Mouse (Mus musculus) urinary bladder, postnatal 14 days (tissue): ENCODE data around the gene Tvp23b.
A peak's percentile ranks its signal among the peaks of the same experiment; 100 is the strongest.

Experiments
- DNase-seq: peaks from one replicate; pipeline ENCODE4 v3.0.0; 2021; ENCODE audit warnings: low spot score

Gene Tvp23b

DNA sequence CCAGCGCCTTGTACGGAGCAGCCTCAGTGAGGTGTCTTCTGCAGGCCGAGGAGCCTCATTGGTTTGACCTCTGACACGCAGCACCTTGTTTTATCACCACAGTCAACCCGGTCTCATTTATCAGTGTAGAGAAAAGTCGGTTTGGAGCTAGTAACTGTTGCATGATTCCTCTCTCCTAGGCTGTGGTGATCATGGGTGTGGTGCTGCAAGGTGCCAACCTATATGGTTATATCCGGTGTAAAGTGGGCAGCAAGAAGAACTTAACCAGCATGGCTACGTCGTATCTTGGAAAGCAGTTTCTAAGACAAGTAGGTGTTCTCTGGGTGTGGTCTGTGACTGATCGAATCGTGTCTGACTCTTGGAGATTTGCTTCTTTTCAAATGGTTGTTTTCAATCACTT is 12.5 kb downstream of the Tvp23b start:
- no peak for DNase-seq

DNA sequence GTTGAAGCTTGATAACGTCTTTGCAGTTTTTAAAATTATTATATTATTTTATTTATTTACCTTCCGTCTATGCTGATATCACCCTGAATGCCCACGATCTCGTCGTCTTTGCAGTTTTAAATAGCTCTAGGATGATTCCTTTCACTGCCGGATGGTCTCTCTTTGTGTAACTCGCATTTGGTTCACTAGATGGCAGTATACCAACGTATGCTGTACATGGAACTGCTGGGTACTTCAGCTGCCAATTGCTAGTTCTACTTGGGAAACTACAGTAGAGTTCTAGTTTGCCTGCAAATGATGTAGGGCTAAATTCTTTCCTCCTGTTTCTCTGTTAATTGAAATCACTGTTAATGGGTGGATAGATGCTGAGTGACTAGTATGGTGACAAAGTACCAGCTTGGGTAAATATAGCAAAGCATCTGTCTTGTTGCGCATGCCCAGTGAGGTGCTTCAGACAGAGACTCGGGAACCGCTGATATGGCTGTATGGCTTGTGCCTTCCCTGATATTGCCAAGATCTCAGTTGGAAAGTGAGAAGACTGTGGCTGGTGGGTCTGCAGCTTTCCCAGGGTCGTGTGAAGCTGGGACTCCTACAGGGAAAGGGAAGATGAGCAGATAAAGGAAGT is 22.6 kb downstream of the Tvp23b start:
- DNase-seq = peak; percentile 62

DNA sequence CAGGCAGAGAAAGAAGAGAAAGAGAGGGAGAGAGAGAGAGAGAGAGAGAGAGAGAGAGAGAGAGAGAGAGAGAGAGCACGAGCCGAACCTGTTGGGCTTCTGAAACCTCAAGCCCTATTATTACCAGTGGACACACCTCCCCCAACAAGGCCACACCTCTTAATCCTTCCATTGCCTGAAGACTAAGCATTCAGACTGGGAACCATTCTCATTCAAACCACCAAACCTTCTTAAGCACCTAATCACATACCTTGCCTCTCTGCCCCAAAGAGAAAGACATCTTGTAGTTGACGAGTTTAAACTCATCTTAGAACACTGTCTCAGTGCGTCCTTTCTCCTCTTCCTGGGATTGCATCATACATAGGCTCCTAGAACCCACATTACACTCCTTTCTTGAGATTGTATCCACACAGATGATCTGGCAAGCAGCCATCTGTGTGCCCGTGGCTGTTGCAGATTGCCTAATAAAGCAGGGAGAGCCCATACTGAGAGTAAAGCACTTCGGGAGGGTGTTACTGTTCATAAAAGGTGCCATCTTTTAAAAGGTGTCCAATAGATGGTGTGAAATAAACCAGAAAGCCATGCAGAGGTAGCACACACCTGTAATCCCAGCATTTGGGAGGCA is 24.7 kb downstream of the Tvp23b start:
- no peak for DNase-seq

DNA sequence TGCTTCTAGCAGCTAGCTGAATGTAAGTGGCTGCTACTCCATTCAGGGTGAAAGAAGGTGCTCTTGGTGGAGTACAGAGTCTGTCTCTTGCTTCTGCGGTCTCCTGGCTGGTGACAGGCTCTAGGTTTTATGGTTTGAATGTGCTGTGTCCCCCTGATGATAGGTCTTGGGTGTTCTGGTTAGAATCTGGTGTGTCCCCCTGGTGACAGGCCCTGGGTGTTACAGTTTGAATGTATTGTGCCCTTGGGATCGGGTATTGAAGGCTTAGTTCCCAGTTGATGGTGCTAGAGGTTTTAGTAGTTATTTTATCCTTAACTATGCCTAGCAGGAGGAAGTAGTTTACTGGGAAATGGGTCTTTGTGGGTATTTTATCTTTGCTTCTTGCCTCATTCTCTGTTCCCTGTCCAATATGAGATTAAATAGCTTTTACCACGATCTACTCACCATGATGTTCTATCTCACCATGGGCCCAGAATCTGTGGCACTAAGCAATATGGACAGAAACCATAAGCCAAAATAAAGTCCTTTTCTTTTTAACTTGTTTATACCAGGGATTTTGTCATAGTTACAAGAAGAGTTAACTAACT is 30.6 kb downstream of the Tvp23b start:
- DNase-seq = no peak

DNA sequence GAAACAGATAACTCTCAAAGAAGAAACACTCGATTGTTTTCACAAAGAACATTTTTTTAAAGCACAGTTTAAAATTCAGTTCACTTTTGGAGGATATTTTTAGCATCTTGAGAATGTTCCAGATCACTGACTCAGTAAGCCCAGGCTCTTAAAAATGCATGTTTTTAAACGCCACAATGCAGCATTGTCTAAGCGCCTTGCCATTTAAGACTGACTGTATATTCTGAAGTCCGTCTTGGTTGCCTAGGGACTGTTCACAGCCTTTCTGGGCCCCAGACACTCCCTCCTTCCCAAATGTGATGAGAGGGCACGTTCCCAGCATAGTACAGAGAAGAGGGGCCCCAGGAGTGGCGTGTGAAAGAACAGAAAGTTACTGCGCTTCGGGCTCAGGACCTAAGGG is 32.1 kb downstream of the Tvp23b start:
- no peak for DNase-seq

DNA sequence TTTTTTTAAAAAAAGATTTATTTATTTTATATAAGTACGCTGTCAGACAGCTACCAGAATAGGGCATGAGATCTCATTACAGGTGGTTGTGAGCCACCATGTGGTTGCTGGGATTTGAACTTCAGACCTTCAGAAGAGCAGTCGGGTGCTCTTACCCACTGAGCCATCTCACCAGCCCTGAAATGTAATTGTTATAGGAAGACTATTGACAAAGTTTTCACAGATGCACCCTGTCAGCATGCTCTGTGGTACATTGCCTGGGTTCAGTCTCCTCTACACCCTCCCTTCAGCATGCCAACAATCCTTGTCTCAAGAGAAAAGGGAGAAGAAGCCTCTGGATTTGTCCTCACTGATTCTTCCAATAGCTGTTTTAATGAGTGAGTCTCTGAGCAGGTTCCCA is 33.9 kb downstream of the Tvp23b start:
- DNase-seq = no peak

DNA sequence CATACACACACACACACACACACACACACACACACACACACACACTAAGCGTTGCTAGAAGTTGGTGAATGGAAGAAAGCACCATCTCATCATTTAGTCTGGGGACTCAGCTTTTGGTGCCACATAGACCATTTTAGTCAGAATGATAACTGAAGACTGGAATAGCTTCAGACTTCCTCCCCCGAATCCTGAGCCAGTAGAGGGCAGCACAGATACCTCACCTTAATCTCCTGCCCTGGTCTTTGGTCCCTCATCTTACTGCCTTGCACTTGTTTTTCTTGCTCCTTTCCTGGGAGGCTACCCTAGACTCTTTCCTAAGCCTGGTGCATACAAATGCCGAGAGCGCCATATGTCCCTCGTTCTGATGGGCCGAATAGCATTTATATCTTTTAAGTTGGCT is 35.3 kb downstream of the Tvp23b start:
- DNase-seq = peak; percentile 16

DNA sequence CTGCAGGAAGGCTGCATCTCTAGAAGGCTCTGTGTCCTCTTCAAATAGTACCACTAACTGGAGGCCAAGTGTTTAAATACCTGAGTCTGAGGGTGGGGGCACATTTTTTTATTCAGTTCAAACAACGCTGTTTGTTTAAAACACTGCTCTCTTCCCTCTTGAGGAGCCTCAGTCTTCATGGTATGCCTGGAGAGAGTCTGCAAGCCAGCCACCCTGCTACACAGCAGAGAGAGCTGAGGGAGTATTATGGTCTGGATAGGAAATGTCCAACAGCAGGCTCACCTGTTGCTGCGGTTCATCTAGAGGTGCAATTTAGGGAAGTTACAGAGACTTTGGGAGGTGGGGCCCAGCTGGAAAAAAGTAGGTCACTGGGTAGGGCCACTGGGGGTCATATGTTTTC is 36.2 kb downstream of the Tvp23b start:
- no peak for DNase-seq

DNA sequence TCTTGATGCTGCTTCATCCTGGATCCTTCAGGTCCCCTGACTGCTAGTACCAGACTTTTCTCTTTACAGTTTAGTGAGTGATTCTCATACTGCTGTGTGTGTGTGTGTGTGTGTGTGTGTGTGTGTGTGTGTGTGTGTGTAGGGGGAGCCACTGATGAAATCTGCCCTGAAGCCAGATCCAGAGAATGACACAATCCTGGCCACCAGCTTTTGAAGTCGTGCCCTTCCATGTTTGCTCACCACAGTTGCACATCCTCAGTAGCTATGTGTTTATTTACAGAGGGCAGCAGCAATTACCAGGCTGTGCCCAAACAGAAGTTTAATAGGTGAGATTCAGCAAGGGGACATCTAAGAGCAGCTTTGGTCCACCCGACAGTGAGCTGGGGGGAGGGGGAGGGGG is 37.5 kb downstream of the Tvp23b start:
- no peak for DNase-seq

DNA sequence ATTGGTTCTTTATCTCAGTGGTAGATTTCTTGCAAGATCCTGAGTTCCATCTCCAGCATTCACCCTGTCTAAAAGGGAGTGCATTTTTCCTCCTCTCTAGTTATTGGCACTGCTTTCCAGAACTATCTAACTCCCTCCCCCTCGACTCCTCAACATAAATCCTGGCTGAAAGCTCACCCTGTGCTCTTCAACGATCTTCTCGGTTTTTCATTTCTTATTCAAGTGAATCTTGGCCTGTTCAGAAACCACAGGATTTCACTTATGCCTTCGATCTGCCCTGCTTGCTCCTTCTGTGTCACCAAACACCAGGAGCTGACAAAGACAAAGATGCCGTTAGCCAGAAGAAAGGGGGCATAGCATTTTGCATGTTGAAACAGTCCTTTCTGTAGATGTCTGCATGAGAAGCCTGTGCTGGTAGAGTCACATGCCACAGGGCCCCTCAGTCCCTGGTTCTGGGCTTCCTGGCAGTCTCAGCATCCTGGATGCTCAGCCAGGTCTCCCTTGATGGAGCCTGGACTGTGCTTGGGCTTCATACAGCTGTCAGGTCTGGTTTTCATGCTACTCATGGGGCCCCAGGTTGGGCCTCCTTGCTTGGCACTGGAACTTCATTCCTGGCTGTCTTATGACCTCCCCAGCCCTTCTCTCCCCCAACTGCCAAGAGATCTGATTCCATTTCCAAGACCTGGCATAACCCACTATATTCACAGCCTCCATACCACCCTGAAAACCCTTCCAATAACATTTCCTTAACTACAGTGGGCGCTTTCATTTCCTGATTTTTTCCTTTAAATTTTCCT is 40.9 kb downstream of the Tvp23b start:
- DNase-seq = peak; percentile 11

DNA sequence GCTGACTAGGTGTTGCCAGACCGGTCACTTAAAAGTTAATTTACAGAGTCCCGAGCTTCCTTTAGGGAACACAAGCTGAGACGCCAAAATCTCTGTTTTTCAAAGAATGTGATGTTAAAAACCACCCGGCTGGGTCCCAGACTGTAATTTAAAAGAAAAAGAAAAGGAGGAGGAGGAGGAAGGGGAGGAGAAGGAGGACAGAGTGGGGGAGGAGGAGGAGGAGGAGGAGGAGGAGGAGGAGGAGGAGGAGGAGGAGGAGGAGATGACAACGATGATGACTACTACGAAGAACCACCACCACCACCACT is 41.4 kb downstream of the Tvp23b start:
- DNase-seq = no peak

DNA sequence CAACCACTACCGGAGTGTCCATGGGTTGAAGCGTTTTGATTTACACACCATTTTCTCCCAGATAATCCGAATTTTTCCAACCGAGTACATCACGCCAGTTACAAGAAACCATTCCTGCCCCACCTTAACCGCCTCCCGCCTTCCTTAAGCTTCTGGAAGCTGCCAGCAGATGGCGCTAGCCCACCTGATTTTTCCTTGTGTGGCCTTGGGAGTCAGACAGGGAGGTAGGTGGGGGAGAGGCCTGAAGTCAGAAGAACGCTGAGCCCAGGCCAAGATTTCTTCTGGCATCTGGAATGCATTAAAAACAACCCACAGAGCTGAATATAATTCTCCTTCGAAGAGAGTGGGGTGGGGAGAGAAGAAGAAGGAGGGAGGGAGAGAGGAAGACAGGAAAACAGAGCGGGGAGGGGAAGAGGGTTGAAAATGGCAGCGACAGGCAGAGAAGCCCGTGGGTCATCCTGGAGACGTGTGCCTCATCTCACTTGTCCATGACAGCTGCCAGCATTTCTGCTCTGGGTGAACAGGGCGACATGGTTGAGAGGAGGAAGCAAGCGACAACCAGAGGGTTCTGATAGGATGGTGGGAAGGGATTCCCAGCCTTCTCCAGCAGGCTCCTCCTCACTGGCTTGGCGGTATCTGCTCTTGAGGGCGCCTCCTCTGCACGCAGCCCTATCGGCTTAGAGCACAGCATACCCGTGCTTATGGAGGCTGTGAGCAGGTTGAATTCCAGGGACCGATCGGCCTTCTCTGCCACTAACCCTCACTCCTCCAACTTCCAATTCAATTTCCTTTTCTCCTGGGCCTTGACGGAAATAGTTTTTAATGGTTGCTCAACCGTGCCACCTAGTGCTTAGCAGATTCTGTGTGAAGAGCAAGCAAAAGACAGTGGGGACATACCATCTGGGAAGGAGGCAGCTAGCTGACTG is 42.1 kb downstream of the Tvp23b start:
- peak; percentile 94 for DNase-seq

DNA sequence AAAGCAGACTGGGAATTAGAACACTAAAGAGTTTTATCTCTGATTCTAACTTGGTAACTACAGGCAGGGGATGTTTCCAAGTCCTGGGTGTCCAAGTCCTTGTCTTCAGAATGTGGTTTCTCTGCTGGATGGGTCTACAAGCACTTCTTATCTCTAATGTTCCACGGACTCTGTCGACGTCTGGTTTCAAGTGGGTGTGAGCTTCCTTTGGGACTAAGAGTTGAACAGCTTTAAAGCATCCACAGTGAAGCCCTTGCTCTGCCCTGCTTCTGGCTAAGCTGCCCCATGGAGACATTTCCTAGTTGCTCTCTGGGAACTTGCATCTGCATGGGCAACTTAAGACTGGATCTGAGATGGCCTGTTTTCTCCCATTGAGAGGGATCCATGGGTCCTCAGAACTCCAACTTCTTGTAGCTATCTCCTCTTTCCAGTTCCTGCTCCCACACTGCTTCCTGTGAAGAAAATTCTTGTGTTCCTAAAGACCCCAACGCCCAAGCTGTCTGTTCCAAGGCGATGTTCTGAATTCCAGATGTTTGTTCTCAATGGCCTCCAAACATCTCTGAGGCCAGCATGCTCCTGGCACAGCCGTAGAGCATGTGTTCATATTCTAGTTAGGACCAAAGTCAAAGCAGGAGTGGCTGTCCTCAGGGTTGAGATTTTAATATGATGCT is 45.0 kb downstream of the Tvp23b start:
- peak; percentile 56 for DNase-seq

DNA sequence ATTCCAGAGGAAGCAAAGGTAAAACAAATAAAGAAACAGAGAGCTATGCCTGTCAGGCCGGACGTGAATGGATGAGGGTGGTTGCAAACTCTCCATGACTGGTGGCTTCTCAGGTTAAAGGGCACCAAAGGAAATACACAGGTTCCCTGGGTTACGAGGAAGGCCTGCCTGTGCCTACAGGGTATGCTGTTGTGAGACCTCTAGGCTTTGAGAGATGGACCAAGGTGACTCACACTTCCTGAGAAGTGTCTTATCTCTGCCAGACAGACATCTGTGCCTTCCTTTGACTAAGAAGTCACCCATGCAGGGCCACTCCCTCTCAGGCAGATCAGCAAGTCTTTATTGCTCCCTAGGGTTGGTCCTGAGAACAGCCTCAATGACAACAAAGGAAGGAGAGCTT is 50.5 kb downstream of the Tvp23b start:
- no peak for DNase-seq

DNA sequence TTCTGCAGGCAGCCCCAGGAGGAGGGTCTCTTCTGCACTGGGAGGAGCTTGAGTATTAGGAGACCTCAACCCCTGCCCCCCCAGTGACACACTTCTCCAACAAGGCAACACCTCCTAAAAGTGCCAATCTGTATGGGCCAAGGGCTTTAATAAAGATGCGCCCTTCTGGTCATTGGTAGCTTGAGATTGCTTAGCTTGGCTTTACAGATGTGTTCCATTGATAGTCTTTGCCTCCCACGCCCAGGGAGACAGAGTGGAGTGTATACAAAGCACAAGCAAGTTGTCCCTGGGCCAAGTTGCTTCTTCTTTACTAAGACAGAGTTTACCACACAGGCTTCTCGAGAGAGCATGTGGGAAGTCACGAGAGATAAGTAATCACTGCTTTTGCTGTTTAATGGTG is 51.3 kb downstream of the Tvp23b start:
- no peak for DNase-seq

DNA sequence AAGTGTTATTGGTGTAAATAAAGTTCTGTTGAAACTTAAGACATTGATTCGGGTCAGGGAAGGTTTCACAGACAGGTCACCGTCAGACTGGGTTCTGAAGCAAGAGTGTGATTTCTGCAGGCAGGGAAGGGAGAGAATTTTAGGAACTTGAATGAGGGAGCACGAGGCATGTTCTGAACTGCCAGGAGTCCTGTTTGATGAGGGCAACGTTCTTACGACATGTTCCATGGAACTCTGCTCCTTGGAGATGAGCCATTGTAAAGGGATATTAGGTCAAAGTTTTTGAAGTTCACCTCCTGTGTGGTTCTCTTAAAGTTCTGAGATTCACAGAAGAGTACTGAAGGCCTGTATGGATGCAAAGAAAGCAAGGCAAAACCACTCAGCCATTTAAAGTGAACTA is 51.9 kb downstream of the Tvp23b start:
- DNase-seq = no peak

DNA sequence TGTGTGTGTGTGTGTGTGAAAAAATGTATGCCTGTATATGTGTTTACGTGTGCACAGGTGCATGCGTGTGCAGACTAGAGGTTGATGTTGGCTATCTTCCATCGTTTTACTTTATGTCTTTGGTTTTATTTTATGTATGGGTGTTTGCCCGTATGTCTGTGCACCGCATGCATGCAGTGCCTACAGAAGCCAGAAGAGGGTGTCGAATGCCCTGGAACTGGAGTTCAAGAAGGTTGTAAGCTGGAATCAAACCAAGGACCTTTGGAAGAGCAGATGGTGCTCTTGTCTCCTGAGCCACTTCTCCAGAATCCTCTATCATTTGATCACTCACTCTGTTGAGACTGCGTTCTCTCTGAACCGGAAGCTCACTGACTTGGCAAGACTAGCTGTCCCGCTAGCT is 53.8 kb downstream of the Tvp23b start:
- no peak for DNase-seq

DNA sequence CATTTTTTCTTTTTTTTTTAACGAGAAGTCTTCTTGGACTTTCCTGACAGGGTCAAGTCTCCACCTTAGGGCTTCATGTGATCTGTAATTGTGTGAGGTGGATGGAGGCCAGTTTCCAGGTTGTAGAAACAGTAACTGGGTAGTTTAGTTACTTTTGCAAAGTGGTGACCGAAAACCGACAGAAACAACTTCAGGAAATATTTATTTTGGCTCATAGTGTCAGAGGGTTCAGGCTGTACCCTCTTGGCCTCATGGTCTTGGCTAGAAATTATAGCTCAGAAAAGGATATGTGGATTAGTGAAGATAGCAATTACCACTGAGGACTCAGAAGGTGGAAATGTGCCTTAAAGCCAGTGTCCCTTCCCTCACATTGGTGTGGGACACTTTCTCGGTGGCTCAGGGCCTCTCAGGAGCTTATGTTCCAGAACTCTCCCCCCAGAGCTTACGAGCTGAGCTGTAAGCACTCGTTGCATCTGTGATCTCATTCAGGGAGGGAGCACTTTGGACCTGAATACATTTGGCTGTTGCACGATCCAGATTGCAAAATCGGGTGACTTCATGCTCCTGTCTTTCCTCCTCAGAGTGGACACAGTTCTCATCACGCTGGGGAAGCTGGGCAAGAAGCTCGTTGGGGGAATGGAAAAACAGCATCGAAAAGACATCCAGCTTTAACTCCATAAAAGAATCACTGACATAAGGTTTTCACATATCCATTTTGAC is 55.7 kb downstream of the Tvp23b start:
- DNase-seq = no peak

DNA sequence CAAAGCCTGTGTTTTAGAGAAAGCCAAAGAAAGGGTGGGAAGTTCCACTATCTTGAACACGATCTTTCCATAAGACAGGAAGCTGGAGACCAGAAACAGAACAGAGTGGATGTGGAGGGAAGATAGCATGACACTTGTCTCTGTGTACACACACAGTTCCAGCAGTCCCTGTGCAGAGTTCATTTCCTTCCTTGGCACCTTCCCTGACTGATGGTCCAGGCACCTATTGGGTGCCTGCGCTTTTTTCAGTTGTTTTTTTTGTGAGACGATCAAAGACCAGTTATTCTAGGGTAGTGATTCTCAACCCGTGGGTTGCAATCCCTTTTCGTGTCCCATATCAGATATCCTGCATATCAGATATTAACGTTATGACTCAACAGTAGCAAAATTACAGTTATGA is 58.7 kb downstream of the Tvp23b start:
- no peak for DNase-seq

DNA sequence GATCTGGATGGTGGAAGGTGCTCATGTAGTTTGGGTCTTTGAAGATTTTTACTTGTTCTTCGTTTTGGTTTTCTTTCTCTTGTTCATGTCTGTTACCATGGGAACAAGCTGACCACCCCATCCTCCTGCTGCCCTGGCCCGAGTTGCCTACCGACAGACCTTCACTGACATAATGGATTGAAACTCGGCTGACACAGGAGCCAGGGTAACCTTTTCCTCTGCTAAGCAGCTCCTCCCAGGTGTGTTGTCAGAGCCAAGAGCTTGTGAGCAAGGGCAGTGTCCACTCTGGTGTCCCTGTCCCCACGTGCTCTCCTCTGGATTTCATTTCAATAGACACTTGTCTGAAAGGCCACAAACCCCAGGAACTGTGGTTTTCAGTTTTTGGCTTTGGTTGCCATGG is 59.7 kb downstream of the Tvp23b start:
- no peak for DNase-seq

DNA sequence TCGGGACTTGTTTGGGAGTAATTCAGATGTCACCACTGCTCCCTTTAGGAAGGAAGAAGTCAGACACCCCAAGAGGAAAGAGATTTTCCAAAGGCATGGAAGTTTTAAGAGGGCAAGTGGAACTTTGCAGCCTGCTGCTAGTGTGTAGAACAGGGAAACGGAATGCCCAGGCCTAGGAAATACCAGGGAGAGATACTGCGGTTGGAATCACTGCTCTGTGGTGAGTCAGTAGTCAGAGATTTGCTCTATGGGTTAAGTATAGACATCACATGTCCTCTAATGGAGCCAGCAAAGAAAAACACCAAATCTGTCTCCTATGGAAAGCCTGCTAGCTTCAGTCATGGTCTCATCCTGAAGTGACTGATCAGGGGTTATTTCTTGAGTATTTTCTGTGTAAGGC is 60.9 kb downstream of the Tvp23b start:
- no peak for DNase-seq
